ENCODE assay signal across 12 mouse cellular contexts in the genomic region with DNA sequence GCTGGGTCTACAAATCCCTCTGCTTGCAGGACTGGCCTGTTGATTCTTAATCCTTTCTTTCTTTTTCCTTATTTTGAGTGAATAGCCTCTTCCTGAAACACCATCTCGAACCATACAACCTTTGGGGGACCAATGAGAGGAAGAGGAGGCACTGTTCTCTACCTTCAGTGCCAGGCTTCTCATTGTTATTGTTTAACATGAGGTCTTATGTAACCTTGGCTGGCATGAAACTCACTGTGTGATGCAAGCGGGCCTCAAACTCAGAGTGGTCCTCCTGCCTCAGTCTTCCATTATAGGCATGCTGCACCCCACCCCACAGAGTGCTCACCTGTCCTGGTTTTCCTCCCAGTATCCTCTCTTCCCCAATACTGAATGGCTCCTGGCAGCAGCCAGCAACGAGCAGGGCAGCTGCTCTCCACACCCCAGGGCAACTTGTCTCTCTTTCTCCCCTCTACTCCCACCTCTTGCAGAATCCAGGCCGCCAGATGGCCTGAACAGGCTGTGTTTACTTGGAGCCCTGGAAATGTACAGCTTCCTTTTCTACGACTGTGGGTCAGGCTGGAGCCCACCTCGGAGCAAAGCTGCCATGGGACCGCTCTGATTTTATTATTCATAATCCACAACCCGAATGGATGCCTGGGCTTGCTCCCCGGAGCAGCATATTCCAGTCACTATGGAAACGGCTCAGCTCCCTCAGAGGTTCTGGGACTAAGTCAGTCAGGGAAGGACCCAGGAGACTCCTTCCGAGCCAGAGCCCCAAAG. TPM values are rescaled to one million over a fixed set of nuclear protein-coding genes. Genes with fewer than 3 reads are reported as not detected.
DNase-seq lines count a peak whose midpoint lies in the region; ATAC-seq lines count a peak whose summit lies in the region.
"Had no signal": no experiment of that assay in that cellular context is flagged by ENCODE, and none has a peak within 500 bp of the region (broad histone marks: within the 10 kb centered on the region; RNA-seq: fewer than 3 reads in every experiment).

No protein-coding gene starts in this region.

- H3K4me2 ChIP-seq in forebrain, embryonic 15.5 days (replicated peaks), result no peak overlapping the region

- ATAC-seq in forebrain, embryonic 15.5 days (replicated peaks), result 0 out of 2 replicates have a peak, but pooled peaks have one; percentile 21

- no peaks in the 10 kb centered on the region for H3K9me3 ChIP-seq in forebrain, embryonic 15.5 days

- peak; percentile 35 for DNase-seq in adrenal gland, postnatal 14 days
- DNase-seq in adrenal gland, postnatal 10 days, result no peak
- peak; percentile 94 for DNase-seq in brain, adult 2 months (ENCODE audit: low read depth, low spot score)
- peak; percentile 12 for DNase-seq in mesoderm, embryonic 11.5 days (ENCODE audit: low read depth, low spot score)
- no peak for DNase-seq in urinary bladder, adult 18-20 months (ENCODE audit: low spot score in 2 of 2)
- no peak for DNase-seq in adrenal gland, adult 18-20 months (ENCODE audit: low spot score in 2 of 2)
- no peak for DNase-seq in spleen, adult 18-20 months
- DNase-seq: embryo, embryonic 11 days; kidney, postnatal 25 days; lung, adult 2 months; thymus, postnatal 4 days had no signal

- peak overlapping the region; percentile 46 for H3K27ac ChIP-seq in forebrain, embryonic 15.5 days (replicated peaks)

- 41% methylated on average over 11 of the region's 11 CpGs for WGBS in forebrain, embryonic 15.5 days

- peaks cover 22% of the 10 kb centered on the region for H3K4me1 ChIP-seq in forebrain, embryonic 15.5 days

- no peak overlapping the region for H3K4me3 ChIP-seq in forebrain, embryonic 15.5 days

- H3K9ac ChIP-seq in forebrain, embryonic 15.5 days (replicated peaks), result no peak overlapping the region

- peaks cover 4% of the 10 kb centered on the region; the same call in 1 of the 2 replicates for H3K36me3 ChIP-seq in forebrain, embryonic 15.5 days

- H3K27me3 ChIP-seq in forebrain, embryonic 15.5 days, result no peaks in the 10 kb centered on the region

RNA-seq across cellular contexts. Expression of a gene that starts 2.7 kb away (rescaled TPM):
- total RNA-seq in adrenal gland, postnatal 14 days (2021), result 136 and 146 TPM in 2 replicates
- 100 to 1,000 TPM; 147 to 163 TPM for total RNA-seq in adrenal gland, postnatal 10 days (2021)
- 178 and 192 TPM in 2 replicates for polyA plus RNA-seq in forebrain, embryonic 15.5 days (2015; fragmentation: Nextera tagmentation; extraction: Ambion mirVana)
- 100 to 1,000 TPM; 133 to 137 TPM for total RNA-seq in adrenal gland, adult 18-20 months (2021)

RNA-seq across cellular contexts. Expression of a gene that starts 19.0 kb away (rescaled TPM):
- total RNA-seq in adrenal gland, postnatal 14 days (2021), result 857 and 919 TPM in 2 replicates
- 1,000 to 10,000 TPM in 1 of 2 experiments, 100 to 1,000 TPM in 1; 968 to 1,066 TPM for total RNA-seq in adrenal gland, postnatal 10 days (2021)
- 722 and 770 TPM in 2 replicates for polyA plus RNA-seq in forebrain, embryonic 15.5 days (2015; fragmentation: Nextera tagmentation; extraction: Ambion mirVana)
- 100 to 1,000 TPM; 595 to 747 TPM for total RNA-seq in adrenal gland, adult 18-20 months (2021)

RNA-seq across cellular contexts. Expression of a gene that starts 19.1 kb away (rescaled TPM):
- 61.5 and 66.2 TPM in 2 replicates for total RNA-seq in adrenal gland, postnatal 14 days (2021)
- total RNA-seq in adrenal gland, postnatal 10 days (2021), result 10 to 100 TPM; 30.7 to 43.9 TPM
- polyA plus RNA-seq in forebrain, embryonic 15.5 days (2015; fragmentation: Nextera tagmentation; extraction: Ambion mirVana), result 20.9 and 21.2 TPM in 2 replicates
- total RNA-seq in adrenal gland, adult 18-20 months (2021), result 100 to 1,000 TPM; 159 to 181 TPM

RNA-seq across cellular contexts. Expression of a gene that starts 19.1 kb away (rescaled TPM):
- 39.1 and 45.2 TPM in 2 replicates for total RNA-seq in adrenal gland, postnatal 14 days (2021)
- 10 to 100 TPM; 36.4 to 48.6 TPM for total RNA-seq in adrenal gland, postnatal 10 days (2021)
- polyA plus RNA-seq in forebrain, embryonic 15.5 days (2015; fragmentation: Nextera tagmentation; extraction: Ambion mirVana), result 23.6 and 26.3 TPM in 2 replicates
- 10 to 100 TPM; 44.1 to 71.4 TPM for total RNA-seq in adrenal gland, adult 18-20 months (2021)

RNA-seq across cellular contexts. Expression of a gene that starts 33.3 kb away (rescaled TPM):
- total RNA-seq in adrenal gland, postnatal 14 days (2021), result 20.3 and 27.4 TPM in 2 replicates
- total RNA-seq in adrenal gland, postnatal 10 days (2021), result 10 to 100 TPM; 18.7 to 19.8 TPM
- 48.9 and 50.3 TPM in 2 replicates for polyA plus RNA-seq in forebrain, embryonic 15.5 days (2015; fragmentation: Nextera tagmentation; extraction: Ambion mirVana)
- 10 to 100 TPM; 31.4 to 65.8 TPM for total RNA-seq in adrenal gland, adult 18-20 months (2021)

Comparison
In these comparisons a context has a peak if more than half of its experiments do, and no peak if none do; other contexts are left out.
1. DNase-seq: peak in adrenal gland, postnatal 14 days (single experiment), brain, adult 2 months (single experiment) and mesoderm, embryonic 11.5 days (single experiment); none in adrenal gland, postnatal 10 days (single experiment), urinary bladder, adult 18-20 months (0 of 2), adrenal gland, adult 18-20 months (0 of 2) and spleen, adult 18-20 months (0 of 2).